Comparison of ENCODE assay signal across 16 mouse cellular contexts in the genomic region with DNA sequence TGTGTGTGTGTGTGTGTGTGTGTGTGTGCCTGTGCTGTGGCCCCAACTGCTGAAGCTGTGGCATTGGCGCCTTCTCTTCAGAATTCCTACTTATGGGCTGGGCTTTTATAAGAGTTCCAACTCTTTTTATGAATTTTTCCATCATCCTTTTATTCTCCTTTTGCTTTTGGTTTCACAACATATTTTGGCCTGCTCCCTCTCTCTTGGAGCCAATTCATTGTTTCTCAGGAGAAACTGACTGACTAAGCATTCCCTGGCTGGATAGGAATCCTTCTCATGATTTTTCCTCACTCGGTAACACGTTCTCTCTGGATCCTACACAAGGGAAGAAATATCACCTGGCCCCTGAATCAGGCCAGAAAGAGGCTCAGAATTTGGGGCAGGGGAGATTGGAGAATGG.
DNase-seq lines count a peak whose midpoint lies in the region; ATAC-seq lines count a peak whose summit lies in the region.
"Had no signal": no experiment of that assay in that cellular context is flagged by ENCODE, and none has a peak within 500 bp of the region (broad histone marks: within the 10 kb centered on the region; RNA-seq: fewer than 3 reads in every experiment).

No protein-coding gene starts in this region.

- no peak for DNase-seq in frontal cortex, postnatal 36 days (ENCODE audit: low spot score in 2 of 2)
- peak; percentile 37 to 39 for DNase-seq in heart, postnatal 10 days
- no peak for DNase-seq in heart, adult 11 months
- DNase-seq in brain, adult 2 months (ENCODE audit: low read depth, low spot score): peak; percentile 32
- peak; percentile 45 for DNase-seq in lung, postnatal 10 days
- DNase-seq in cerebellum, postnatal 4 days (ENCODE audit: low spot score in 2 of 2): no peak
- DNase-seq in spleen, postnatal 36 days (ENCODE audit: low spot score in 2 of 2): no peak
- DNase-seq: cerebellum, adult 9-10 months; forebrain, postnatal 0 days; kidney, adult 8-10 months; kidney, postnatal 14 days; liver, postnatal 0 days; spleen, adult 18-20 months; thymus, adult 2 months had no signal

- intact Hi-C loops in heart, postnatal 10 days (cut with DNase I): no loop called here

- ATAC-seq in frontal cortex, adult (ENCODE audit: low TSS enrichment): peak; percentile 65; the same call in 1 of the 2 replicates
- ATAC-seq: forebrain, postnatal 0 days; liver, postnatal 0 days; midbrain, embryonic 15.5 days had no signal

Comparison
In these comparisons a context has a peak if more than half of its experiments do, and no peak if none do; other contexts are left out.
1. DNase-seq: peak in heart, postnatal 10 days (2 of 2), brain, adult 2 months (single experiment) and lung, postnatal 10 days (single experiment); none in frontal cortex, postnatal 36 days (0 of 2), heart, adult 11 months (single experiment), cerebellum, postnatal 4 days (0 of 2) and spleen, postnatal 36 days (0 of 2).